Mouse (Mus musculus): ENCODE data around the gene Cox8a. TPM values are rescaled to one million over a fixed set of nuclear protein-coding genes. Genes with fewer than 3 reads are reported as not detected.

Gene Cox8a
- polyA plus RNA-seq, 1 experiment from 2014 or later, result 877 TPM

- WGBS, result 18% methylated on average over 33 of the region's 33 CpGs
- Histone ChIP-seq H3K36me3 (replicated peaks) (peaks cover 45% of the 10 kb centered on the region), H3K27ac (replicated peaks) (no peak overlapping the region), H3K9me3 (no peaks in the 10 kb centered on the region), H3K4me3 (peak overlapping the region; percentile 14; the same call in 1 of the 2 replicates), H3K27me3 (replicated peaks; ENCODE audit: low read depth, poor library complexity, severe bottlenecking) (peaks cover 7% of the 10 kb centered on the region), H3K4me1 (peaks cover 44% of the 10 kb centered on the region)
- DNase-seq (ENCODE audit: low spot score), result peak; percentile 84
These were observed 21.3 kb downstream of the Cox8a start for GRCm38 (mm10) chr19:7195900-7196728.

- Histone ChIP-seq H3K27me3 (replicated peaks; ENCODE audit: low read depth, poor library complexity, severe bottlenecking) (peaks cover 33% of the 10 kb centered on the region), H3K4me1 (peaks cover 46% of the 10 kb centered on the region), H3K4me3 (no peak overlapping the region), H3K27ac (replicated peaks) (no peak overlapping the region; the same call in 1 of the 2 replicates), H3K36me3 (replicated peaks) (peaks cover 9% of the 10 kb centered on the region), H3K9me3 (no peaks in the 10 kb centered on the region)
- WGBS, result 63% methylated on average over 2 of the region's 2 CpGs
- no peak for DNase-seq (ENCODE audit: low spot score)
These were observed 24.9 kb downstream of the Cox8a start for GRCm38 (mm10) chr19:7192561-7192967.

- DNase-seq (ENCODE audit: low spot score), result no peak
- Histone ChIP-seq H3K27me3 (replicated peaks; ENCODE audit: low read depth, poor library complexity, severe bottlenecking) (peaks cover 43% of the 10 kb centered on the region), H3K4me3 (no peak overlapping the region), H3K9me3 (no peaks in the 10 kb centered on the region), H3K36me3 (replicated peaks) (no peaks in the 10 kb centered on the region; the same call in 1 of the 2 replicates), H3K27ac (replicated peaks) (0 out of 2 replicates have a peak overlapping the region, but pooled peaks have one; percentile 7), H3K4me1 (peaks cover 46% of the 10 kb centered on the region)
- WGBS, result 46% methylated on average over 6 of the region's 6 CpGs
These were observed 25.8 kb downstream of the Cox8a start for GRCm38 (mm10) chr19:7191639-7192038.

- H3K4me3 ChIP-seq, result no peak overlapping the region
- no peaks in the 10 kb centered on the region for H3K9me3 ChIP-seq
- H3K27me3 ChIP-seq (replicated peaks; ENCODE audit: low read depth, poor library complexity, severe bottlenecking), result peaks cover 49% of the 10 kb centered on the region
- H3K27ac ChIP-seq (replicated peaks), result no peak overlapping the region
- no peak for DNase-seq (ENCODE audit: low spot score)
- no peaks in the 10 kb centered on the region for H3K36me3 ChIP-seq (replicated peaks)
- H3K4me1 ChIP-seq, result peaks cover 46% of the 10 kb centered on the region
- 75% methylated on average over 5 of the region's 5 CpGs for WGBS
These were observed 26.4 kb downstream of the Cox8a start for GRCm38 (mm10) chr19:7190986-7191385.

GRCm38 (mm10) chr19:7189026-7189425 lies 28.4 kb downstream of the Cox8a start:
- H3K4me1 ChIP-seq, result peaks cover 49% of the 10 kb centered on the region
- WGBS, result 81% methylated on average over 4 of the region's 4 CpGs

GRCm38 (mm10) chr19:7187157-7187556 lies 30.3 kb downstream of the Cox8a start:
- H3K4me3 ChIP-seq, result no peak overlapping the region
- peaks cover 67% of the 10 kb centered on the region for H3K4me1 ChIP-seq
- WGBS, result 54% methylated on average over 5 of the region's 5 CpGs
- no peaks in the 10 kb centered on the region for H3K36me3 ChIP-seq (replicated peaks)
- peaks cover 86% of the 10 kb centered on the region for H3K27me3 ChIP-seq (replicated peaks; ENCODE audit: low read depth, poor library complexity, severe bottlenecking)
- no peak for DNase-seq (ENCODE audit: low spot score)
- no peaks in the 10 kb centered on the region for H3K9me3 ChIP-seq
- 0 out of 2 replicates have a peak overlapping the region, but pooled peaks have one; percentile 35 for H3K27ac ChIP-seq (replicated peaks)

More at GRCm38 (mm10) chr19:7189026-7189425, 28.4 kb downstream of the Cox8a start:
- Histone ChIP-seq H3K27me3 (replicated peaks; ENCODE audit: low read depth, poor library complexity, severe bottlenecking) (peaks cover 68% of the 10 kb centered on the region), H3K9me3 (no peaks in the 10 kb centered on the region), H3K27ac (replicated peaks) (no peak overlapping the region), H3K36me3 (replicated peaks) (no peaks in the 10 kb centered on the region), H3K4me3 (no peak overlapping the region)
- no peak for DNase-seq (ENCODE audit: low spot score)

GRCm38 (mm10) chr19:7185715-7186291 lies 31.6 kb downstream of the Cox8a start:
- 3% methylated on average over 18 of the region's 18 CpGs for WGBS
- H3K4me3 ChIP-seq, result peak overlapping the region; percentile 41
- no peaks in the 10 kb centered on the region for H3K36me3 ChIP-seq (replicated peaks)
- H3K9me3 ChIP-seq, result no peaks in the 10 kb centered on the region
- peak overlapping the region; percentile 75 for H3K27ac ChIP-seq (replicated peaks)
- H3K4me1 ChIP-seq, result peaks cover 72% of the 10 kb centered on the region
- peak; percentile 45 for DNase-seq (ENCODE audit: low spot score)
- peaks cover 90% of the 10 kb centered on the region for H3K27me3 ChIP-seq (replicated peaks; ENCODE audit: low read depth, poor library complexity, severe bottlenecking)

- no peak for DNase-seq (ENCODE audit: low spot score)
- Histone ChIP-seq H3K4me1 (peaks cover 75% of the 10 kb centered on the region), H3K36me3 (replicated peaks) (no peaks in the 10 kb centered on the region), H3K4me3 (peak overlapping the region; percentile 41; the same call in 1 of the 2 replicates), H3K9me3 (no peaks in the 10 kb centered on the region), H3K27me3 (replicated peaks; ENCODE audit: low read depth, poor library complexity, severe bottlenecking) (peaks cover 97% of the 10 kb centered on the region), H3K27ac (replicated peaks) (peak overlapping the region; percentile 75)
- 34% methylated on average over 4 of the region's 4 CpGs for WGBS
These were observed 32.4 kb downstream of the Cox8a start for GRCm38 (mm10) chr19:7185059-7185458.

GRCm38 (mm10) chr19:7183419-7183818 lies 34.0 kb downstream of the Cox8a start:
- WGBS, result 51% methylated on average over 11 of the region's 11 CpGs
- Histone ChIP-seq H3K27ac (replicated peaks) (no peak overlapping the region; the same call in 1 of the 2 replicates), H3K27me3 (replicated peaks; ENCODE audit: low read depth, poor library complexity, severe bottlenecking) (peaks cover 98% of the 10 kb centered on the region), H3K36me3 (replicated peaks) (no peaks in the 10 kb centered on the region), H3K4me1 (peaks cover 78% of the 10 kb centered on the region), H3K4me3 (no peak overlapping the region), H3K9me3 (no peaks in the 10 kb centered on the region)
- DNase-seq (ENCODE audit: low spot score), result no peak

- H3K9me3 ChIP-seq, result no peaks in the 10 kb centered on the region
- 5% methylated on average over 23 of the region's 23 CpGs for WGBS
- peak; percentile 57 for DNase-seq (ENCODE audit: low spot score)
- H3K4me1 ChIP-seq, result peaks cover 85% of the 10 kb centered on the region
- peak overlapping the region; percentile 12; the same call in 1 of the 2 replicates for H3K27ac ChIP-seq (replicated peaks)
- peaks cover 96% of the 10 kb centered on the region for H3K27me3 ChIP-seq (replicated peaks; ENCODE audit: low read depth, poor library complexity, severe bottlenecking)
- H3K4me3 ChIP-seq, result peak overlapping the region; percentile 43
- H3K36me3 ChIP-seq (replicated peaks), result no peaks in the 10 kb centered on the region
These were observed 35.0 kb downstream of the Cox8a start for GRCm38 (mm10) chr19:7182273-7182949.

- H3K4me1 ChIP-seq, result peaks cover 83% of the 10 kb centered on the region
- no peaks in the 10 kb centered on the region for H3K36me3 ChIP-seq (replicated peaks)
- no peaks in the 10 kb centered on the region for H3K9me3 ChIP-seq
- H3K27ac ChIP-seq (replicated peaks), result no peak overlapping the region
- no peak for DNase-seq (ENCODE audit: low spot score)
- WGBS, result 62% methylated on average over 7 of the region's 7 CpGs
- H3K27me3 ChIP-seq (replicated peaks; ENCODE audit: low read depth, poor library complexity, severe bottlenecking), result peaks cover 93% of the 10 kb centered on the region
- no peak overlapping the region for H3K4me3 ChIP-seq
These were observed 35.9 kb downstream of the Cox8a start for GRCm38 (mm10) chr19:7181496-7181895.

GRCm38 (mm10) chr19:7180756-7181405 lies 36.5 kb downstream of the Cox8a start:
- Histone ChIP-seq H3K4me3 (no peak overlapping the region), H3K27me3 (replicated peaks; ENCODE audit: low read depth, poor library complexity, severe bottlenecking) (peaks cover 93% of the 10 kb centered on the region), H3K4me1 (peaks cover 83% of the 10 kb centered on the region)

More at GRCm38 (mm10) chr19:7180756-7181405, 36.5 kb downstream of the Cox8a start:
- 79% methylated on average over 8 of the region's 8 CpGs for WGBS
- DNase-seq (ENCODE audit: low spot score), result no peak
- Histone ChIP-seq H3K36me3 (replicated peaks) (no peaks in the 10 kb centered on the region), H3K27ac (replicated peaks) (no peak overlapping the region; the same call in 1 of the 2 replicates), H3K9me3 (no peaks in the 10 kb centered on the region)
